Mouse (Mus musculus) myocyte (in vitro differentiated cells): ENCODE data around the gene Cd38. TPM values are rescaled to one million over a fixed set of nuclear protein-coding genes. Genes with fewer than 3 reads are reported as not detected.

ENCODE experiments used
- polyA plus RNA-seq: library from polyadenylated mRNA; unstranded; fragments of >200 nt; fragmentation: generic; extraction: Trizol; gene quantifications from one replicate; pipeline ENCODE4 v1.2.1, GENCODE M21; 2012; ENCODE audit warnings: missing spikeins

Cd38 gene
- polyA plus RNA-seq, 1 experiment: 0.10 TPM

Other genes starting within 250 kb of the Cd38 start
- gene Cc2d2a, start 206.2 kb upstream of the Cd38 start, polyA plus RNA-seq: 2.4 TPM
- not detected for gene Bst1, start 49.7 kb upstream of the Cd38 start, polyA plus RNA-seq
- gene Fbxl5, start 46.9 kb upstream of the Cd38 start, polyA plus RNA-seq: 16.2 TPM
- 12.2 TPM for gene Gm7879, start 44.6 kb downstream of the Cd38 start, polyA plus RNA-seq
- 4.5 TPM for gene Fgfbp1, start 113.2 kb downstream of the Cd38 start, polyA plus RNA-seq
- not detected for gene Prom1, start 233.5 kb downstream of the Cd38 start, polyA plus RNA-seq